Mouse (Mus musculus): Measurements from ENCODE around the gene Shisa8. TPM values are rescaled to one million over a fixed set of nuclear protein-coding genes. Genes with fewer than 3 reads are reported as not detected.

Shisa8 gene
- polyA plus RNA-seq, 1 experiment from 2014 or later: not detected

DNA sequence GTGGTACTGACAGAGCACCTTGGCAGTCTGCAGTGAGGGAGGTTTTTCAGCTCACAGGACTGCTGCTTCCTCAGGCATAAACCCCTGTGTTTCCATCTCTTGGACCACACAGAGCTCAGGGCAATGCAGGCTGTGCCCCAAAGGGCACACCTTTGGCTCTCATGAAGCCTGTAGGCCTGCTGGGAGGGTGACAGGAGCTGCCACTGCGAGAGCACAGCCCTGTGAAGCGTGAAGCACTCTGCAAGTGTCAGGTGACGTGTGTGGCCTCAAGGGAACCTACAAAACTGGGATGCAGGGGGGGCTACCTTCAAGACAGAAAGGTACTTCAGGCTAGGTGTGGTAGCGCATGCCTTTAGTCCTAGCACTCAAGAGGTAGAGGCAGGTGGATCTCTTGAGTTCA lies 20.0 kb upstream of the Shisa8 start:
- H3K9me3 ChIP-seq (replicated peaks): no peaks in the 10 kb centered on the region

DNA sequence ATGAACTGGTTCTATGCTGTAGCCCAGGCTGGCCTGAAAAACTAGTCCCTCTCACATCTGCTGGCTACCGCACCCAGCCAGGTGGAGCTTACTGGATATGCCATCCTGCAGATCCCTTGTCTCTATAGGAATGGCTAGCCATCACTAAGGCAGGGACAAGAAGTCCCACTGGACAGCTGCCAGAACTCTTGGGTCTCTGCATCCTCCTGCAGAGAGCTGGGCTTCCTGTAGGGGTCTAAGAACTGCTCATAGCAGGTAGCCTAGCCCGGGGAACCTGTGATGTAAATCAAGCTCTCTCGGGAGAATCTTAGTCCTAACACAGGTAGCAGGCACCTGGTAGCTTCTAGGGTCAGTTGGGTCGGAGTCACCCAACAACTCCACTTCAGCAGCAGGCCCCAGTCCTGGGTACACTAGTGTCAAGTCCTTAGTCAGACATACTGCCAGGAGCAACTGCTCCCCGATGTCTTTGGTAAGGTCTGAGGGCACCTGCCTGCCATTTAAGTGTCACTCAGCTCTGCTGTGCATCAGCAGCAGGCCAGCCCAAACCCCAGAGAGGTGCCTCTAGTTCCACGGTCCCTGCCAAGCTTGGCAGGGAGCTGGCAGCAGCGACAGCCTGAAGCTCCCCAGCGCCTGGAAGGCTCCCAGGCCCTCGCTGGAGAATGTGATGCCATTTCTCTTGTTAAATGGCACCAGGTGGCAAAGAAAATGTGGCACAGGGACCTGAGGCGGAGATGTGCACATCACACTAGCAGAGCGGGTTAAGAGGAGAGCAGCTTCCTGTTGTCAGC lies 19.2 kb upstream of the Shisa8 start:
- Histone ChIP-seq H3K36me3 (peaks cover 20% of the 10 kb centered on the region), H3K9me3 (replicated peaks) (no peaks in the 10 kb centered on the region), H3K27me3 (ENCODE audit: low read depth, poor library complexity, severe bottlenecking) (no peaks in the 10 kb centered on the region), H3K27ac (peak overlapping the region; percentile 4; the same call in 1 of the 2 replicates), H3K4me1 (peaks cover 14% of the 10 kb centered on the region), H3K4me3 (no peak overlapping the region)
- WGBS: 72% methylated on average over 11 of the region's 11 CpGs
- DNase-seq (ENCODE audit: low spot score): no peak

More for the DNA sequence above, 20.0 kb upstream of the Shisa8 start:
- H3K27ac ChIP-seq: no peak overlapping the region
- WGBS: 72% methylated on average over 4 of the region's 4 CpGs
- H3K4me1 ChIP-seq: peaks cover 14% of the 10 kb centered on the region
- DNase-seq (ENCODE audit: low spot score): no peak
- no peak overlapping the region for H3K4me3 ChIP-seq
- no peaks in the 10 kb centered on the region for H3K27me3 ChIP-seq (ENCODE audit: low read depth, poor library complexity, severe bottlenecking)
- H3K36me3 ChIP-seq: peaks cover 20% of the 10 kb centered on the region

DNA sequence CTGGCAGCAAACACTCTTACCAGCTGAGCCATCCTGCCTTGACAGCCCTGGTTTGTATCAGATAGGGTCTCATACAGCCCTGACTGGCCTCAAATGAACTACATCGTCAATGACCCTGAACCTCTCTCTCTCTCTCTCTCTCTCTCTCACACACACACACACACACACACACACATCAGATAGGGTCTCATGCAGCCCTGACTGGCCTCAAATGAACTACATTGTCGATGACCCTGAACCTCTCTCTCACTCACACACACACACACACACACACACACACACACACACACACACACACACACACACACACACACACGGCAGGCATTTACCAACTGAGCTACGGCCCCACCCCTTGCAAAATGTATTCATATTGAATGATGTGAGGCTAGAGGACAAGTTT lies 18.5 kb upstream of the Shisa8 start:
- Histone ChIP-seq H3K4me3 (no peak overlapping the region), H3K27me3 (ENCODE audit: low read depth, poor library complexity, severe bottlenecking) (peaks cover 1% of the 10 kb centered on the region; the same call in 1 of the 2 replicates), H3K36me3 (peaks cover 20% of the 10 kb centered on the region), H3K27ac (no peak overlapping the region), H3K4me1 (peaks cover 14% of the 10 kb centered on the region), H3K9me3 (replicated peaks) (no peaks in the 10 kb centered on the region)
- WGBS: 87% methylated on average over 4 of the region's 4 CpGs
- no peak for DNase-seq (ENCODE audit: low spot score)

DNA sequence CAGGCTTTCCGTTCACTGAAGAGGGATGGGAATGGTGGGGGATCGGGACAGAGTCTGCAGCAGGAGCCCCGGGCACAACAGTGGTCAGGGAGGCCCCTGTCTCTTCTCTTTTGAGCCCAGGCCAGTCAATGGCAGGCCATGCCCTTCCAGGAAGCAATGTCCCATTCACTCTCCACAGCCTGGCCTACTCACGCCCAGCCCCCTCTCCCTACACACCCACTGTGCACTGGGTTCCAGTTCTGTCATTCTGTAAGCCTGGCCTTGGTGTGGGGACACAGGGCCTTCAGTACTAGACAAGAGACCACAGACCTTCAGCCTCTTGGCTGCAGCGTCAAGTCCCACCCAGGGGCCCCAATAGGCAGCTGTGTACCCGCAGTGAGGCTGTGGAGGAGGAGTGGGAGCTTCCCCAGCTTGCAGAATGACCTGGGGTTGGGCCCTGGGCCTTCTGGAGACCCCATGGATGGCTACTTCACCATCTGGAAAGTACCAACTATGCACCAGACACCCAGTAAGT lies 17.5 kb upstream of the Shisa8 start:
- H3K36me3 ChIP-seq: peaks cover 20% of the 10 kb centered on the region
- no peaks in the 10 kb centered on the region for H3K9me3 ChIP-seq (replicated peaks)
- peaks cover 18% of the 10 kb centered on the region for H3K4me1 ChIP-seq
- 81% methylated on average over 6 of the region's 6 CpGs for WGBS
- peaks cover 11% of the 10 kb centered on the region for H3K27me3 ChIP-seq (ENCODE audit: low read depth, poor library complexity, severe bottlenecking)
- H3K27ac ChIP-seq: peak overlapping the region; percentile 12
- no peak overlapping the region for H3K4me3 ChIP-seq
- no peak for DNase-seq (ENCODE audit: low spot score)

DNA sequence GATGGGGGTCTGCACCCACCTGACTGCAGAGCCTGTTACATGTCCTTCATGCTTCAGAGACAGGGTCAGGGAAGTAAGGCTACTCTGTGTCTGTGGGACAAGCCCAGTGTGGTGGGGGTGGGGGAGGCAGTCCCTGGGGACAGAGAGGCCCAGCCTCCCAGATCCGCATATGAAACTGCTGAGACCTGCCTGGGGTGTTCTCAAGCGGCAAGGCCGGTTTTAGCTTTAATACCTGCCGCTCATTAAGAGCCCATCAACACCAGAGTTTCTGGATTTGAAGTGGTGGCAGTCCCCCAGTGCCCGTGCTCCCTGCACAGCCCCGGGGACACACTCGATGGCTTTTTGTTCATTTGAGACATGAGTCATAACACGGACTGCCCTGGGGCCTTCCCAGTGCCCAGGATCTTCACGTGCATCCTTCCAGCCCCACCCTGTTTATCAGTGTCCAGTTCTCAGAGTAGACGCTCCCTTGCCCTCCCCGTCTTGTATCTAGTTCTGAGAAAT lies 17.0 kb upstream of the Shisa8 start:
- peaks cover 16% of the 10 kb centered on the region for H3K27me3 ChIP-seq (ENCODE audit: low read depth, poor library complexity, severe bottlenecking)
- H3K4me1 ChIP-seq: peaks cover 21% of the 10 kb centered on the region
- DNase-seq (ENCODE audit: low spot score): no peak
- H3K27ac ChIP-seq: peak overlapping the region; percentile 12
- H3K4me3 ChIP-seq: no peak overlapping the region
- no peaks in the 10 kb centered on the region for H3K9me3 ChIP-seq (replicated peaks)
- WGBS: 45% methylated on average over 11 of the region's 11 CpGs
- H3K36me3 ChIP-seq: peaks cover 17% of the 10 kb centered on the region

DNA sequence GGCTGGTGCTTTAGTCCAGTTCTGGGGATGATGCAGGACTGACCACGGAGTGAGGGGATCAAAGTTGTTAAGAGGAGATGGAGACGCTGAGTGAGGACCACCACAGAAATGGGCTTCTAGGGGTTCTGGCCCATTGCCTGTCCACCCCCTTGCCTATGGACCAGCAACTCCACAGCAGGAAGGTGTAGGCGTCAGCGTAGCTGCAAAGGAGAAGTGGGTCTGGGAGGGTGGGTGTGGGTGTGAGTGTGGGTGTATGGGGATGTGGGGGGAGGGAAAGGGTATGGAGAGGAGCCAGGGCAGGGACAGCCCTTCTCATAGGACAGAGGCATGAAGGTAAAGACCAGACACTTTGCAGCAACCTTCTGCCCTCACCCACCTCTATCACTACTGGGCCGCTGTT lies 13.2 kb upstream of the Shisa8 start:
- peaks cover 50% of the 10 kb centered on the region for H3K27me3 ChIP-seq (ENCODE audit: low read depth, poor library complexity, severe bottlenecking)
- no peak overlapping the region for H3K27ac ChIP-seq
- WGBS: 89% methylated on average over 5 of the region's 5 CpGs
- H3K4me3 ChIP-seq: no peak overlapping the region
- DNase-seq (ENCODE audit: low spot score): no peak
- peaks cover 38% of the 10 kb centered on the region for H3K4me1 ChIP-seq
- no peaks in the 10 kb centered on the region for H3K9me3 ChIP-seq (replicated peaks)
- no peaks in the 10 kb centered on the region for H3K36me3 ChIP-seq

DNA sequence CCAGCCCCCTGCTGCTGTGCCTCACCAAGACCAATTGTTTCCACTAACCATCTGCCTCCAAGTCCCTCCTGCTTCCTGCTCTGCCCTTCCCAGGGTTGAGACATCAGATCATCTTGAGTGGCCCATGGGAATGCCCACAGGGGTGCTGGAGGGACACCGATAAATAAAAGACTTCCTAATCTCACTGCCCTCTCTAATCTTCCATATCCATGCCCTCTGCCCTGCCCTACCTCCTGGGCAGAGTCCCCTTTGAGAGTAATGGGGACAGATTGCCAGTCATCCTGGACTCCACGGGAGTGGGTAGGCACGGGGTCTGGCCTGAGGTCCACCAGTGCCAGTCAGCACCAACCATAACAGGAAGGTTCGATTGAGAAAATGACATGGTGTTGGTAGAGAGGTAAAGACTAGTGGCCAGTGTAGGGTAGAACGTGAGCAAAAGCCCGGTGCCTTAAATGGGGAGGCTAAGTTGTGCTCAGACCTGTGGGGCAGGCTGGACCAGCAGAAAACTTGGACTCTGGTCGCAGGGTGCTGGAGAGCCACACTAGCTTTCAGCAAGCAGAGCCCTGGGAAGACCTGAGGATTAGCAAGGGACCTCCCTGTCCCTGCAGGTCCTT lies 12.1 kb upstream of the Shisa8 start:
- H3K4me1 ChIP-seq: peaks cover 29% of the 10 kb centered on the region
- peak overlapping the region; percentile 47 for H3K4me3 ChIP-seq
- no peaks in the 10 kb centered on the region for H3K36me3 ChIP-seq
- peak overlapping the region; percentile 53 for H3K27ac ChIP-seq
- no peak for DNase-seq (ENCODE audit: low spot score)
- WGBS: 37% methylated on average over 7 of the region's 7 CpGs
- peaks cover 58% of the 10 kb centered on the region for H3K27me3 ChIP-seq (ENCODE audit: low read depth, poor library complexity, severe bottlenecking)
- H3K9me3 ChIP-seq (replicated peaks): no peaks in the 10 kb centered on the region

DNA sequence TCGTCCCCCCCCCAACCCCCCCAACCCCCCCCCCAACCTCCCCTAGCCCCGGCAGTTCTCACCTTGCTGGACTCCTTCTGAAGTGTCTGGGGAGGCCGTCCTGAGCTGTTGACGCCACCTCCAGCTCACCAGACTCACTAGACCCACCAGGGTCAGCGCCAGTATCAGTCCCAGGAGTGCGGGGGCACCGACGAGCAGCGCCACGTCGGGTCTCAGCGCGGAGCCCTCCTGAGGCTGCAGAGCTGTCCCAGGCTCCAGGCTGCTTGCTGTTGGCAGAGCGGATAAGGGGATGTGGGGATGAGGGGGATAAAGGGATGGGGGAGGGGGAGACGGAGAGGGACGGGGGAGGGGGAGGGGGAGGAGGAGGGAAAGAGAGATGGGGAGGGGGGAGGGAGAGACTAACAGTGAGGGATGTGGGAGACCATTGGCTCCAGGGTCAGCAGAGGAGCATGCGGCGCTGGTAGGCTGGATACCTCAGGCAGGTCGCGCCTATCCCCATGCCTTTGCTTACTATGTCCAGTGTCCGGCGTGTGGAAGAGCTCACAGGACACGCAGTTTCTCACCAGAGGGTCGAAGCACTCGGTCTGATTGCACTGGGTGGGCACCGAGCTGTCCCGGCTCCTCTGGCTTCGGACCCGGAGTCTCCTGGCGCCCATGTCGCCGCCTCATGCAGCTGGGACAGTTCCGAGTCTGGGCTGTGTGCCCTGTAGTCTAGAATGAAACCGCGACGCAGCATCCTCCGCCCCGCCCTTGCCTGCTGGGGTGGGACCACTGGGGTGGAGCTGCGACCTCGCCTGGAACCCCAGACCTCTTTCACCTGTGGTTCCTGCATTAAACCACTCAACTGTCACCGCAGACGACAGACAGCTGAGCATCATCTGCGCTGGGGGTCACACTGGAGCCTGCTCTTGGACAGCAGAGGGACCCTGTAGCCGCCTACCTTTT lies 11.3 kb upstream of the Shisa8 start, which contains the start of gene Tnfrsf13c:
Gene Tnfrsf13c (minus strand): TSS at position 713 of the 945 bp plus-strand sequence.
- peak within 1 kb of the TSS; percentile 53 for H3K27ac ChIP-seq
- no peak for DNase-seq (ENCODE audit: low spot score)

DNA sequence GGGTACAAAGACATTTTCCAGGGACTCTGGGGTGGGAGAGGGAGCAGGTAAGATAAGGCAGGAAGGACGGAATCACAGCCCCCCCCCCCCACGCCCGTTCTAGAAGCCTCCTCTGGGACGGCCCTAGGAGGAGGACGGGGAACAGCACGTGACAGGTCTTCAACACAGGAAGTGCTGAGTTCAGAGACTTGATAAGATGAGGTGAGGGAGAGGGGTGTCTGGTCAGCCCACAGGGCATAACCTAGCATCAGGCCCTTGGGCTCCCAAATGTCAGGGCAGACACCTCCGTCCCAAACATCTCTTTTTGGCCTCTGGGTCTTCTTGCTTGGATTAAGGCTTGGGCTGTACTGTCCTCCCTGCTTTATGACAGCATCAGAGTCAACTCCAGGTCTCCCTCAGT lies 10.6 kb upstream of the Shisa8 start:
- H3K4me3 ChIP-seq: peak overlapping the region; percentile 47
- H3K36me3 ChIP-seq: no peaks in the 10 kb centered on the region
- no peak for DNase-seq (ENCODE audit: low spot score)
- no peaks in the 10 kb centered on the region for H3K9me3 ChIP-seq (replicated peaks)
- H3K27ac ChIP-seq: no peak overlapping the region
- 36% methylated on average over 7 of the region's 7 CpGs for WGBS
- H3K27me3 ChIP-seq (ENCODE audit: low read depth, poor library complexity, severe bottlenecking): peaks cover 71% of the 10 kb centered on the region
- peaks cover 30% of the 10 kb centered on the region for H3K4me1 ChIP-seq

More for the DNA sequence above, 11.3 kb upstream of the Shisa8 start, which contains the start of gene Tnfrsf13c:
- H3K4me3 ChIP-seq: peak within 1 kb of the TSS; percentile 47
- H3K36me3 ChIP-seq: no peaks in the 10 kb centered on the region
- WGBS: 1% methylated on average over 44 of the region's 44 CpGs
- peaks cover 66% of the 10 kb centered on the region for H3K27me3 ChIP-seq (ENCODE audit: low read depth, poor library complexity, severe bottlenecking)
- H3K4me1 ChIP-seq: peaks cover 27% of the 10 kb centered on the region
- H3K9me3 ChIP-seq (replicated peaks): no peaks in the 10 kb centered on the region

DNA sequence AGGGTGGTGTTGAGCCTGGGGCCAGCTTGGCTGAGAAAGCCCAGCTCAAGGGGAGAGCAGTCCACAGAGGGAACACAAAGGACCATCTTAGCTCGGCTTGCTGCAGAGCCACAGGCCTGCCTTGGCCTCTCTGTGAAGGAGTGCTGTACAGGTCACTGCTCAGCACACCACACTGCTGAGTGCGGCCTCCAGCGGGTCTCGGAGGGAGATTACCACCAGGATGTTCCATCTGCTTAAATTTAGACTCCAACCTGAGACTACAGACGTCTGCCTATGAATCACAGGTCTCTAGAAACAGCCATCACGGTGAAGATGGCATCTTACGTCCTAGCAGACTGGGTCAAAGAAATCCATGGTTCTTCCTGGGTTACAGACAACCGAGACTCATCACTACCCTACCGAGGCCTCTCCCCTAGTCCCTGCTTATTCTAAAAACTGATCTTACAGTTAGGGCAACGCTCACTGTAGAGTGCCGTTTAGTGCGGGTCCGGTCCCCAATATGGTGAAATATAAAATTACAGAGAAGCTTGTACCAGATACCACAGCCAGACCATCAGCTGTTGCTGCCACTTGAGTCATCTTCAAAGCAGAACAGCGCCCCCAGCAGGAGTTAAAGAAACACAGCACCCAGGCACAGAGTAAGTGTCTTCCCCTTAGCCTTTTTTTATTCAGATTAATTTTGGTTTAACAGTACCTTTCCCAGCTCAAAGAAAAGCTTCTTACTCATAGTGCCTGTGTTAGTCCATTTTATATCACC lies 8.7 kb upstream of the Shisa8 start:
- peaks cover 90% of the 10 kb centered on the region for H3K27me3 ChIP-seq (ENCODE audit: low read depth, poor library complexity, severe bottlenecking)
- WGBS: 73% methylated on average over 14 of the region's 14 CpGs
- DNase-seq (ENCODE audit: low spot score): no peak
- no peaks in the 10 kb centered on the region for H3K9me3 ChIP-seq (replicated peaks)
- no peak overlapping the region for H3K4me3 ChIP-seq
- no peak overlapping the region for H3K27ac ChIP-seq
- peaks cover 37% of the 10 kb centered on the region for H3K4me1 ChIP-seq
- no peaks in the 10 kb centered on the region for H3K36me3 ChIP-seq

DNA sequence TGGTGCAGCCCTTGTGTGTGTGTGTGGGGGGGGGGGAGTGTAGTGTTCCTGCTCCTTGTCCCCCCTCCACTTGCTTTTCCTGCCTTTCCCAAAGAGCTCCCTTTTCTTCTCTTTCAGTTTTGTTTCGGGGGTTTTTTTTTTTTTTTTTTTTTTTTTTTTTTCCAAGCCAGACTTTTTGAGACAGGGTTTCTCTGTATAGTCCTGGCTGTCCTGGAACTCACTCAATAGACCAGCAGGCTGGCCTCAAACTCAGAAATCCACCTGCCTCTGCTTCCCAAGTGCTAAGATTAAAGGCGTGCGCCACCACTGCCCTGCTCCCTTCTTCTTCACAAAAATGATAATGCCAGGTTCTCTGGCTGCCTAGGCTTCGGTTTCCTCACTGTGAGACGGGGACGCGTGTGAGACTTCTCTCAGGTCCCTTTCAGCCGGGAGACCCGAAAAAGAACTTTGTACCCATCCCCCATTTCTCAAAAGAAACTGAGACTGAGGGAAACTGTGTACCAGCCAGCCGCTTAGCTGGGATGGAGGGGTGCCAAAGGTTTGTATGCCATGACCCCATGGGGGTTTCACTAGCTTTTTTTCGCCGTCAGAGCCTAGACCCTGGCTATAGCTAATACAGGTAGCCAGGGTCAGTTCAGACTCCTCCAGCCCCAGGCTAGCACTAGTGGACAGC lies 7.5 kb upstream of the Shisa8 start:
- Histone ChIP-seq H3K4me3 (no peak overlapping the region), H3K36me3 (no peaks in the 10 kb centered on the region), H3K9me3 (replicated peaks) (no peaks in the 10 kb centered on the region), H3K4me1 (peaks cover 39% of the 10 kb centered on the region), H3K27me3 (ENCODE audit: low read depth, poor library complexity, severe bottlenecking) (peaks cover 91% of the 10 kb centered on the region), H3K27ac (no peak overlapping the region)
- no peak for DNase-seq (ENCODE audit: low spot score)
- WGBS: 76% methylated on average over 11 of the region's 12 CpGs

Data from limb, embryonic 10.5 days (tissue).